Mouse (Mus musculus) left cerebral cortex, adult 2 months (tissue): Measurements from ENCODE around the gene Uqcc2. TPM values are rescaled to one million over a fixed set of nuclear protein-coding genes. Genes with fewer than 3 reads are reported as not detected.

Source experiments
- DNase-seq, 2 experiments: peaks; one replicate each; pipeline ENCODE4 v3.0.0; 2021 to 2022; ENCODE audit warnings: low spot score in 2 of 2, mixed read lengths in 1 of 2; ENCODE audit errors: extremely low spot score in 1 of 2
- H3K27ac ChIP-seq: fragments of 200-600 bp; 2 replicates; pipeline ENCODE4 v1.8.1; 2022
- H3K4me3 ChIP-seq: fragments of 200-600 bp; 2 replicates; pipeline ENCODE4 v1.8.1; 2022
- CTCF ChIP-seq: fragments of 200-600 bp; IDR thresholded peaks from 2 replicates; pipeline ENCODE4 v1.8.1; 2022; ENCODE audit warnings: antibody characterized with exemption, mild to moderate bottlenecking, moderate library complexity
- intact Hi-C: fragments of 180-260 bp; cut with DNase I; formaldehyde crosslinking; loops from one replicate; pipeline ENCODE4 v1.15.1; 2025
- long read RNA-seq, 2 experiments: library from polyadenylated mRNA; stranded (forward); transcript quantifications; one replicate each; pipeline ENCODE4 v2.0.0; 2021; ENCODE audit warnings: borderline mapping rate in 2 of 2
- total RNA-seq, 2 experiments: library from RNA; stranded (reverse); gene quantifications; 2 replicates each; pipeline ENCODE4 v1.2.3; 2021

The Uqcc2 gene
- total RNA-seq: 100 to 1,000 TPM; 215 to 245 TPM
- long read RNA-seq, experiment 1, transcript Uqcc2-201 (4 exons, 500 nt): major isoform, 52 of 54 reads
- long read RNA-seq, experiment 1, partial matches to known transcripts: 1 of 54 reads
- long read RNA-seq, experiment 1, other reads (novel, unspliced or antisense): 1 of 54 reads
- long read RNA-seq, experiment 2, transcript Uqcc2-201 (4 exons, 500 nt): major isoform, 44 of 47 reads
- long read RNA-seq, experiment 2, partial matches to known transcripts: 2 of 47 reads
- long read RNA-seq, experiment 2, other reads (novel, unspliced or antisense): 1 of 47 reads

DNA sequence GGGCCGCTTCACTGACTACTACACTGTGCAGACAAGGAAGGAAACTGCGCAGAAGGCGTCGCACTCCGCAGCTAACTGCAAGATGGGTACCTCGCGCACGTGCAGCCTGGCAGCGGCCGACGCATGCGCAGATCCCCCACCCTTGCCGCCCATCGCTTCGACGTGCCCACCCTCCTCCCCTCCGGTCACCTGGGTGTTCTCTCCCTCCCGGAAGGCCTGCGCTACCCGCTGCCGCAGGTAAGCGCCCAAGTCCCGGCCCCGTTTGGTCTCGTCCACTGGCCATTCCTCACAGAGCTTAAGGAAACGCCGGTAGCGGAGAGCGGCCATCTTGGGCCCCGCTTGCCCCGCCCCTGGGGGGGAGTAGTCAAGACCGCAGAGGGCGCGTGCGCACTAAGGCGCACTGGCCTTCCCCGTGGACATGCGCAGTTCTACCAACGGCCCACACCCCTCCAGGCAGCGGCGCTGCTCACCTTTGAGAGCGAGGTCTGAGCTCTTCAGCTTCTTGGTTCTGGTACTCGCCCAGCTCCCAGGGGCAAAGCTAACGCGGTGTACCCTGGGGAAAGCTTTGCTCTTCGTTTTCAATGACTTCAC lies at the start of gene Uqcc2:
TSS of gene Uqcc2 (minus strand) at position 366 of the 591 bp plus-strand sequence.
- Histone ChIP-seq H3K27ac (peak within 1 kb of the TSS; percentile 95), H3K4me3 (peak within 1 kb of the TSS; percentile 78)
- intact Hi-C loops: loop anchor here (1.0 to 5.0 kb wide), 3 partner anchors 71 to 704 kb away; partner anchors contain the start of genes Lemd2, Phf1 and Snrpc
- peak; percentile 96 for DNase-seq
- peak; percentile 57 for TF ChIP-seq CTCF

DNA sequence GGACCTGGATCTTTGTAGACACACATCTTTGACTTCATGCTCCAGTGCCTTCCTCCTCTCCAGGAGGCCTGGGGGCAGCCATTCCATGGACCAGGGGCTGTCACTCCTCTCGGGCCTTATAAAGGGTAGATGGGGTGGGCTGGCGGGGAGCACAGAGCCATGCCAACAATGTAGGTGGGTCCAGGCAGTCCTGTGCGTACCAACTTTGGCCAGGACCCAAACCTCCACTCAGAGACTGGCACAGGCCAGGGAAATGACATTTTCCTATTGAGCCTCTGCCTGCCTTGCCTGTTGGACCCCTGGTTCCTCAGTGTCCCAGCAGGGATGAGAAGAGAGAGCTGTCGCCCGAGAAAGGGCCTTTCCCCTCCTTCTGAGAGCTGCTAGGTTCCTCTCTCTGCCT lies 48.7 kb upstream of the Uqcc2 start:
- TF ChIP-seq CTCF: no peak
- no peak for DNase-seq
- intact Hi-C loops: no loop called here
- Histone ChIP-seq H3K4me3 (no peak overlapping the region), H3K27ac (no peak overlapping the region)

- TF ChIP-seq CTCF: peak; percentile 11
- Histone ChIP-seq H3K4me3 (no peak overlapping the region), H3K27ac (no peak overlapping the region)
- DNase-seq: no peak
- intact Hi-C loops: no loop called here
These were observed 48.0 kb upstream of the Uqcc2 start for GRCm38 (mm10) chr17:27181666-27182065.

DNA sequence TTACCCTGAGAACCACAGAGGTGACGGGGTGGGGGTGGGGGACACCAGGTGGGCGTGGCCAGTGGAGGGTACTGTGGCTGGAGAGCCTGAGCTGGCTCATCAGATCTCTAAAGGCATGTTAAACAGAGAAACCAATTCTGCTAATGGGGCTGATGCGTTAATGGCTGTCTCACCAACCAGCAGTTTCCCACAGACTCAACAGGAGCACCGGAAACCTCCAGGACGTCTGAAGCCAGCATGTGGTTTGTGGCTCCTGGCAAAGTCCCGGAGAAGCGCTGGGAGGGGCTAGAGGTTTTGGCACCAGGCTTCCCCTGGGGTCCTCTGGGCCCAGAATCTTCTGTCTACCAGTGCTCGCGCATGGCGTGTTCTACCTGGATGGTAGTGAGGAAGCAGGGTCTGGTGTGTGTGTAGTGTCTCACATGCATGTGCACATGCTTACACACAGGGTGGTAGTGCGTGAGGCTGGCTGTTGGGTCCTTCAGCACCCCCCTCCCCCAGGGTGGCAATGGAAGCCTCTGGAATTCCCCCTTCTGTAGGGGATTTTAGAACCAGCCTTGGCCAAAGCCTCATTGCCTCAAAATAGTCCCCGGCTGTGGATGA lies 46.1 kb upstream of the Uqcc2 start:
- Histone ChIP-seq H3K4me3 (no peak overlapping the region), H3K27ac (no peak overlapping the region)
- intact Hi-C loops: no loop called here
- DNase-seq: no peak
- no peak for TF ChIP-seq CTCF

DNA sequence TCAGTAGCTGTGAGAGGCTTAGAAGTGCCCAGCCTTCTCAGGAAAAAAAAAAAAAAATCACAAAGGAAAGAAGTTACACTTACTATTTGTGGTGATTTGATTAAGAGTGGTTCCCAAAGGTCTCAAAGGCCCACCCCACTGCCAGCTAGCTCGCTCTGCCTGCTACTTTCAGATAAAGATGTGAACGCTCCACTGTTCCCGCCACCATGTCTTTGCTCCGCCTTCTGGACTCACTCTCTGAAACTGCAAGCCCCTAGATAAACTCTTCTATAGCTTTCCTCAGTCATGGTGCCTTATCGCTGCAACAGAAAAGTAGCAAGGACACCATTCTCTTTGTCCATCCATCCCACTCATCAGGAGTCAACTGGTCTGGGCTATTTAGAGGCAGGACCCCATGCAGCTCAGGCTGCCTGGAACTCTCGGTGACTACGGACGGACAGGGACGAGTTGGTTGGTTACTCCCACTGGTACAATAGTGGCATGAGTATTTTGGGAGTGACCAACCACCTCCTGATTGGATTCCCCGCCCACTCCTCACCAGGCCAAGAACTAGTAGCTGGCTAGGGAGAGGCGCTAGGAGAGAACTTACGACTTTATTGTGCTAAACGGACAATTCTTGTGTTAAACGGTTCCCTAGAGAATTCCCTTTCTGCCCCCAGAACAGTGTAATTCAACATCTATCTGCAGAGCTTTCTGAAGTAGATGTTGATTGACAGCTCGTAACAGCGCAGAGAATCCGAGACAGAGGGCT lies 44.9 kb upstream of the Uqcc2 start:
- TF ChIP-seq CTCF: no peak
- H3K4me3 ChIP-seq: no peak overlapping the region
- no peak overlapping the region for H3K27ac ChIP-seq
- intact Hi-C loops: no loop called here
- no peak for DNase-seq

- intact Hi-C loops: no loop called here
- no peak for DNase-seq
- no peak for TF ChIP-seq CTCF
- no peak overlapping the region for H3K4me3 ChIP-seq
- no peak overlapping the region for H3K27ac ChIP-seq
These were observed 44.3 kb upstream of the Uqcc2 start for GRCm38 (mm10) chr17:27178019-27178418.

DNA sequence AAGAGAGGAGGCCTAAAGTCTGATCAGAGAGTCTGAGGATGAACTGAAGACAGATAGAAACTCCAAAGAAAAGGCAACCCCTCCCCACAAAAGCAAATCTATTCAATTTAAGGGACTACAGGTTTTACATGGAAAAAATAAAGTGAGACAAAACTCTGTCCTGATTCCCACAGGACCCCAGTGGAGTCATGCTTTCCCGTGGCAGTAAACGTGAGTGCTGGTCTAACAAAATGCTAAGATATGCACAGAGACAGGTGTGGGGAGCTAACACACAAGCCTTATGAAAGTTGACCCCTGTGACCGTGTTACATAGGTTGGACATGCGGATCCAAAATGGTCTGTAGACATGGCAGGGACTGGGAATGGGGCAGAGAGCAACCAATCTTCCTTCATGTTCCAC lies 43.0 kb upstream of the Uqcc2 start:
- H3K4me3 ChIP-seq: no peak overlapping the region
- no peak for TF ChIP-seq CTCF
- DNase-seq: no peak
- intact Hi-C loops: no loop called here
- H3K27ac ChIP-seq: no peak overlapping the region

GRCm38 (mm10) chr17:27176287-27176686 lies 42.6 kb upstream of the Uqcc2 start:
- DNase-seq: no peak
- TF ChIP-seq CTCF: no peak
- intact Hi-C loops: no loop called here
- H3K4me3 ChIP-seq: no peak overlapping the region
- no peak overlapping the region for H3K27ac ChIP-seq

GRCm38 (mm10) chr17:27175196-27175874 lies 41.6 kb upstream of the Uqcc2 start:
- no peak for DNase-seq
- no peak overlapping the region for H3K27ac ChIP-seq
- intact Hi-C loops: no loop called here
- TF ChIP-seq CTCF: no peak
- H3K4me3 ChIP-seq: no peak overlapping the region

DNA sequence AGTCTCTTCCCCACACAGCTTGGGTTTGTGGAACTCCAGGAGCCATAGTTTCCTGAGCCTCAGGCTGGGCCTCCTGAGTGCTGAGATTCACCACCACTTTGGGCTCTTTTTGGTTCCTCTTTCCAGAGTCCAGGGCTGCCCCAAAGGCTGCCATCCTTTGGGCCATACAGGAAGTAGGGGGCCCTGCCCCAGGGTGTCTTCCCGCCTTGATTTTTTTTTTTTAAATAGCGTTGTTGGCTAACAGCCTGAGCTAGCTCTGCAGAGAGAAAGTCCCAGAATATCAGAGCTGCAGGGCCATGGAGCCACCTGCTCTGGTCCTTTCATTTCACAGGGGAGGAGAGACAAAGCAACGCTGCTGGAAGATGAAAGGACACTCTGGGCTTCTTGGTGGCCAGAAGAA lies 40.0 kb upstream of the Uqcc2 start:
- DNase-seq: no peak
- intact Hi-C loops: no loop called here
- TF ChIP-seq CTCF: no peak
- Histone ChIP-seq H3K4me3 (no peak overlapping the region), H3K27ac (0 out of 2 replicates have a peak overlapping the region, but pooled peaks have one; percentile 28)

DNA sequence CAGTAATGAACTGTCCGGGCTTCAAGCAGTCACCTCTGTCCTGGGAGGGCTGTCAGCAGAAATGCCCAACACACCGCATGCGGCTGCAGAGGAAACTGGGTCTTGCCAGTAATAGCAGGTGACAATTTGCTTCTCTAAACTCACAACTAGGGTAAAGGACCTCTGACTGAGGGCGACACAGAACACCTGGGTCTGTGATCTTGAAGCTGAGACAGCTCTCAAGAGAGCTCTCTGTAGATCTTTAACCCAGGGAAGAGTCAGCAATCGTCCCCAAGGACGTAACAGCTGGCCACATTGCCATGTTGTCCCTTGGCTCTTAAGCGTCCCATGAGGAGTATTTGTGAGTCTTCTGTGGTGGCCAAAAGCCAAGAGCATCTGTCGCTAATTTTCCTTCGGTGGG lies 38.7 kb upstream of the Uqcc2 start:
- Histone ChIP-seq H3K27ac (no peak overlapping the region), H3K4me3 (no peak overlapping the region)
- no peak for TF ChIP-seq CTCF
- intact Hi-C loops: no loop called here
- DNase-seq: no peak

DNA sequence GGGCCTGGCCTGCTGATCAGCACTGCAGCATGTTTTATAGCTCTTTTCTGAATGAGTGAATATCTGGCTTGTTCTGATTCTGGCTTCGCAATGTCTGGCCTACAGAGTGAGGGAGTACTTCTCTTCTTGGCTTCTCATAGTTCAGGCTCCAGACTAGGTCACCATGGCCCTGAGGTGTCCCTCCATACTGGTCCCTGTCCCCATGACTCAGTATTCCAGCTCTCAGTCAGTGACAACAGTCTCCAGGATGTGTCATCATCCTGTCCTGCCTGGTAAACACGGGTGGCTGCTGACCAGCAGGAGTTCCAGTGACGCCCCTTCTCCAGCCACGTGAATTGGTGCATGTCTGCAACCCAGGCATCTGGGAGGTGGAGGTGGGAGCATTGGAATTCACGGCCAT lies 37.4 kb upstream of the Uqcc2 start:
- no peak for DNase-seq
- TF ChIP-seq CTCF: no peak
- intact Hi-C loops: no loop called here
- Histone ChIP-seq H3K4me3 (no peak overlapping the region), H3K27ac (no peak overlapping the region)
